Mouse (Mus musculus): ENCODE data around the gene Tmem25.

Tmem25 gene

DNA sequence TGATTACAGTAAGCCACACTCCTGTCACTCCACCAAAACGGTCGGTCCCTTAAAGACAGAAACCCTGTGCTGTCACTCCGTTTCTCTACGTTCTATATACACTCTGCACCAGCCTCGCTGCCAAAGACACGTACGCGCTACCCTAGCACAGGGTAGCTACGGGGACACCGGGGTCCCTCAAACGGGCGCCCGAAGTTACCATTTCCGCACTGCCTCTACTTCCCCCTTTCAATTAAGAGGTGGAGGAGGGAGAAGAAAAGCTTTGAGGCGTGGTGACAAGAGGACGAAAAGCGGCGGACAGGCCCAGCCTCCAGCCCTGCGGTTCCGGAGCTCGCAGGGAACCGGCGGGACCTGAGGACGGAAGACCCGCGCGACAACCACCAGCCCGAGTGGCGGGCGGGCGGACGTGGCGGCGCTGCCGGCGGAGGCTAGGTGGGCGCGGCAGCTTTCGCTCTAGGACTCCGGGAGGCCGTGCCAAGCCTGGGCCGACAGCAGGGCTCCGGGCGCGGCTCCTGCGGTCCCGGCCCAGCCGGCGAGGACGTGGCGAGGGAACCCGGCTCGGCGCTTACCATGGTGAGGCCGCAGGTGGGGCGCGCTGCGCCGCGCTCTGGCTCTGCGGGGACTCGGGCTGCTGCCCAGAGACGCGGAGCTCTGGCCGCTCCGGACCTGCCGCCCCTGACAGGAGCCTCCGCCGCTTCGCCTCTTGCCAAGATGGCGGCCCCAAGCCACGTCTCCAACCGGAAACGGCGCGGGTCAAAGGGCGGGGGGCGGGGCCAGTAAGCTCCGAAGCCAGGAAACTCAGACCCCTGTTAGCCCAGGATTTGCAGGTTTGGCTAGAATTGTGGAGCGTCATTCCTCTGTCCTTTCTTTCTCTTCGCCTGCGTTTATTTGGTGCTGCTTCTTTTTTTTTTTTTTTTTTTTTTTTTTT is 31.7 kb downstream of the Tmem25 start, which contains the start of the genes Arcn1 and Ift46:
Gene Arcn1 (minus strand): TSS at position 745 of the 928 bp plus-strand sequence.
Gene Ift46 (plus strand): TSS at position 808 of the 928 bp plus-strand sequence.
- TF ChIP-seq POU5F1 (IDR thresholded peaks at IDR 0.05; ENCODE audit: borderline replicate concordance, low read length) (no peak), NANOG (IDR thresholded peaks at IDR 0.05; ENCODE audit: borderline replicate concordance, low read length) (no peak), CTCF (conservative IDR thresholded peaks at IDR 0.05; ENCODE audit: low read length) (no peak)
- H3K4me1 ChIP-seq (replicated peaks; ENCODE audit: low read depth, low read length) = peaks cover 40% of the 10 kb centered on the region
- H3K27me3 ChIP-seq (ENCODE audit: insufficient read depth, low read length) = no peaks in the 10 kb centered on the region
- H3K36me3 ChIP-seq (ENCODE audit: insufficient read depth, low read length) = 0 out of 2 replicates have a peak, but pooled peaks cover 4% of the 10 kb centered on the region
- no peaks in the 10 kb centered on the region for H3K9me3 ChIP-seq (ENCODE audit: low read length)
- peak within 1 kb of the TSS; percentile 95 for H3K4me3 ChIP-seq (replicated peaks; ENCODE audit: low read length)

DNA sequence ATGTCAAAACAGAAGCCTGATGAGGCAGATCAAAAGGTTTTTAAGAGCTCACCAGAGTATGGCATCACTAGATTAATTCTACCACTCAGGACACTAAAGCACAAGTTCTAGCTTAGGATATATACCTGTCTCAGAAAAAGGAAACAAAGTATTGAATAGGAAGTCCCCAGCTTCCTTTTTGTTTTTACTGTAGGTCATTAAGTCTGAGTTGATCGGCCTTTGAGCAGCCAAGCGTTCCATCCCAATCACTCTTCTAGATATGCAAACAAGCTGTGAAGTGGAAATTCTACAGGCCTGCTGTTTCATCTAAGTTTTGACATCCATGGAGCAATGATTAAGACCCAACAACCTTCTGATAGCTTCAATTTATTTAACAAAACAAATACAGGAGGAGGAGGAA is 38.2 kb downstream of the Tmem25 start:
- no peaks in the 10 kb centered on the region for H3K9me3 ChIP-seq (ENCODE audit: low read length)
- H3K36me3 ChIP-seq (ENCODE audit: insufficient read depth, low read length) = peaks cover 58% of the 10 kb centered on the region
- TF ChIP-seq CTCF (conservative IDR thresholded peaks at IDR 0.05; ENCODE audit: low read length) (no peak), NANOG (IDR thresholded peaks at IDR 0.05; ENCODE audit: borderline replicate concordance, low read length) (no peak), POU5F1 (IDR thresholded peaks at IDR 0.05; ENCODE audit: borderline replicate concordance, low read length) (no peak)

DNA sequence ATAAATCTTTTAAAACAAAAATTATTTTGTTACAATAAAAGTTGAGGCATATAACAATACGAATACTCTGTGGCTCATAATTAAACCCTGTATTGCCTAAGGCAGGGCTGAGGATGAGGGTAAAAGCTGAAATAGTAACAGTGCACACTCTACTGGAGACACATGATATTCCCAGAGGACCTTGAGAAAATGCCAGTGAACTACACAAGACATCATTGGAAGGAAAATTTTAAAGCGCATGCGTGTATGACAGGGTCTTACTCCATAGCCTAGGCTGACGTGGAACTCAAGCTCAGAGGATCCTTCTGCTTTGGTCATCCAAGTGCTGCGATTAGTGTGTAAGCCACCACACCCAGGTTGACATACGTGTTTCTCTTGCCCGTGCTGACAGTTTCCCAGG is 50.6 kb downstream of the Tmem25 start:
- H3K27me3 ChIP-seq (ENCODE audit: insufficient read depth, low read length) = no peaks in the 10 kb centered on the region

More for the DNA sequence above, 38.2 kb downstream of the Tmem25 start:
- H3K4me1 ChIP-seq (replicated peaks; ENCODE audit: low read depth, low read length) = peaks cover 29% of the 10 kb centered on the region
- H3K27me3 ChIP-seq (ENCODE audit: insufficient read depth, low read length) = no peaks in the 10 kb centered on the region
- no peak overlapping the region for H3K4me3 ChIP-seq (replicated peaks; ENCODE audit: low read length)

DNA sequence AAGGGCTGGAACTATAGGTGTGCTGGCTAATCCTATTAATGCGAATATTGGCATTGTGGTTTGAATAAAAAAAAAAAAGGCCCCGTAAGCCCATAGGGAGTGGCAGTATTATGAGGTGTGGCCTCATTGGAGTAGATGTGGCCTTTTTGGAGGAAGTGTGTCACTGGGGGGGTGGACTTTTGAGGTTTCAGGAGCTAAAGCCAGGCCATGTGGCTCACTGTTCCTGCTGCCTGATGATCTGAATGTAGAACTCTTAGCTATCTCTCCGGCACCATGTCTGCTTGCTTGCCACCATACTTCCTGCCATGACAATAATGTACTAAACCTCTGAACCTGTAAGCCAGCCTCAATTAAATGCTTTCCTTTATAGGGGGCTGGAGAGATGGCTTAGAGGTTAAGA is 51.8 kb downstream of the Tmem25 start:
- no peaks in the 10 kb centered on the region for H3K27me3 ChIP-seq (ENCODE audit: insufficient read depth, low read length)
- no peaks in the 10 kb centered on the region for H3K4me1 ChIP-seq (replicated peaks; ENCODE audit: low read depth, low read length)
- TF ChIP-seq POU5F1 (IDR thresholded peaks at IDR 0.05; ENCODE audit: borderline replicate concordance, low read length) (no peak), CTCF (conservative IDR thresholded peaks at IDR 0.05; ENCODE audit: low read length) (no peak), NANOG (IDR thresholded peaks at IDR 0.05; ENCODE audit: borderline replicate concordance, low read length) (no peak)
- no peaks in the 10 kb centered on the region for H3K9me3 ChIP-seq (ENCODE audit: low read length)
- H3K36me3 ChIP-seq (ENCODE audit: insufficient read depth, low read length) = peaks cover 89% of the 10 kb centered on the region
- H3K4me3 ChIP-seq (replicated peaks; ENCODE audit: low read length) = no peak overlapping the region

More for the DNA sequence above, 50.6 kb downstream of the Tmem25 start:
- TF ChIP-seq NANOG (IDR thresholded peaks at IDR 0.05; ENCODE audit: borderline replicate concordance, low read length) = no peak
- peak; percentile 42 for TF ChIP-seq CTCF (conservative IDR thresholded peaks at IDR 0.05; ENCODE audit: low read length)
- H3K4me3 ChIP-seq (replicated peaks; ENCODE audit: low read length) = no peak overlapping the region
- peaks cover 92% of the 10 kb centered on the region for H3K36me3 ChIP-seq (ENCODE audit: insufficient read depth, low read length)
- no peaks in the 10 kb centered on the region for H3K9me3 ChIP-seq (ENCODE audit: low read length)
- H3K4me1 ChIP-seq (replicated peaks; ENCODE audit: low read depth, low read length) = no peaks in the 10 kb centered on the region

DNA sequence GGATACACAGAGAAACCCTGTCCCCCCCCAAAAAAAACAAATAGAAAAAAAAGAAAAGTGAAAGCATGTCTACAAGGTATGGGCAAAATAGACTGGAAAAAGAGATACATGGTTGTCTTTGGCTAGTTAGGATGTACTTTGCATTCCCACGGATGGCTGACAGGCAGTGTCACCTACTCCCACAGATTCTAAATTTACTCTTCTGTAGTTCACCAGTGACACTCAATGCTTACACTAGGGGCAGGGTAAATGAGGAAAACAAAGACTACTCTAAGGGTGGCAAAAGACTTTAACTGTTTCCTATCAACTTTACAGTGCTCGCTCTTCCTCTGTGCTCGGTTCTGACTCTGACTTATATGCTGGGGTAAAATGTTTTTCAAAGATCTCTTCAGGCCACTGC is 52.4 kb downstream of the Tmem25 start:
- Histone ChIP-seq H3K9me3 (ENCODE audit: low read length) (no peaks in the 10 kb centered on the region), H3K4me3 (replicated peaks; ENCODE audit: low read length) (no peak overlapping the region), H3K27me3 (ENCODE audit: insufficient read depth, low read length) (no peaks in the 10 kb centered on the region), H3K36me3 (ENCODE audit: insufficient read depth, low read length) (peaks cover 83% of the 10 kb centered on the region), H3K4me1 (replicated peaks; ENCODE audit: low read depth, low read length) (no peaks in the 10 kb centered on the region)
- no peak for TF ChIP-seq CTCF (conservative IDR thresholded peaks at IDR 0.05; ENCODE audit: low read length)
- TF ChIP-seq POU5F1 (IDR thresholded peaks at IDR 0.05; ENCODE audit: borderline replicate concordance, low read length) = no peak
- TF ChIP-seq NANOG (IDR thresholded peaks at IDR 0.05; ENCODE audit: borderline replicate concordance, low read length) = no peak

DNA sequence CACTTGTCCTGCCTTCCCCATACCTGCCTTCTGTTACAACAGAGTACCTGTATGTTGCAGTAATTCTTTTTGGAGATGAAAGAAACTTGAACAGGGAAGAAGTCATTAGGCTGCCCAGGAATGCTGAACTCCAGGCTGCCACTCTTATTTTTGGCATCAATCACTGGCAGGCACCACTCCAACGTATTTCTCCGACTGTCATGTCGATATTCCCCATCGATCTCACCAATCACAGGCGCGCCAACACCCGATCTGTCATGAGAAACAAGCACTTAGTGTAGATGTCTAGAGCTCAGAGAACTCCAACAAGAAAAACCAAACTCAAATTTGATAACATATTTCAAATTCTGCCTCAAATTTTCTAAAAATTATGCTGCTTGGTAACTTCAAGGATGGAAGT is 53.7 kb downstream of the Tmem25 start:
- H3K27me3 ChIP-seq (ENCODE audit: insufficient read depth, low read length) = no peaks in the 10 kb centered on the region
- H3K36me3 ChIP-seq (ENCODE audit: insufficient read depth, low read length) = peaks cover 72% of the 10 kb centered on the region
- H3K4me1 ChIP-seq (replicated peaks; ENCODE audit: low read depth, low read length) = no peaks in the 10 kb centered on the region
- TF ChIP-seq NANOG (IDR thresholded peaks at IDR 0.05; ENCODE audit: borderline replicate concordance, low read length) (no peak), CTCF (conservative IDR thresholded peaks at IDR 0.05; ENCODE audit: low read length) (no peak), POU5F1 (IDR thresholded peaks at IDR 0.05; ENCODE audit: borderline replicate concordance, low read length) (no peak)
- H3K4me3 ChIP-seq (replicated peaks; ENCODE audit: low read length) = no peak overlapping the region
- no peaks in the 10 kb centered on the region for H3K9me3 ChIP-seq (ENCODE audit: low read length)

Data from E14TG2a.4 (cell line).